Mouse (Mus musculus): ENCODE measurements around the gene Slc44a5.
A peak's percentile ranks its signal among the peaks of the same experiment; 100 is the strongest.
"Not testable (repeated sequence)": the region's sequence is repeated elsewhere in the genome, so short reads cannot be mapped to it uniquely, and the experiment has no call there.

Slc44a5 gene

DNA sequence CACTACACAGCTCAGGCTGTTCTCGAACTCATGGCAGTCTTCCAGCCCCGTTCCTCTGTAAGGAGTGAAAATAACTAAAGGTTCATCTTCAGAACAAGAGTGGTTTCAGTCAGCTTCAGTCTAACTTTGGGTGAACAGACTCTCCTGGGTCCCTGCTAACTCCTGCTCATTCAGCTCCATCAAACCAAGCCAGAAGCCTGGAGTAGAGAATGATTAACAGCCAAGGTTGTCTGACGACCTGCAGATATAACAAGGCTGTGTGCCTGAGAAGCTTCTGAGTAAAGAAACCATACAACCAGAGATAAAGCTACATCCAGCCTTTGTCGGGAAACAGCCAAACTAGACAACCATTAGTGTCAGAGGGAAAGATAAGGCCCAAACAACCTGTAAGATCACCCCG, 5.8 kb upstream of the Slc44a5 start:
- no peak for DNase-seq (ENCODE audit: inconsistent age in 2 of 2, low spot score in 1 of 2)

GRCm38 (mm10) chr3:153968549-153968948, 4.7 kb upstream of the Slc44a5 start:
- DNase-seq (ENCODE audit: inconsistent age in 2 of 2, low spot score in 1 of 2): peak in 1 of 2 experiments; percentile 70

DNA sequence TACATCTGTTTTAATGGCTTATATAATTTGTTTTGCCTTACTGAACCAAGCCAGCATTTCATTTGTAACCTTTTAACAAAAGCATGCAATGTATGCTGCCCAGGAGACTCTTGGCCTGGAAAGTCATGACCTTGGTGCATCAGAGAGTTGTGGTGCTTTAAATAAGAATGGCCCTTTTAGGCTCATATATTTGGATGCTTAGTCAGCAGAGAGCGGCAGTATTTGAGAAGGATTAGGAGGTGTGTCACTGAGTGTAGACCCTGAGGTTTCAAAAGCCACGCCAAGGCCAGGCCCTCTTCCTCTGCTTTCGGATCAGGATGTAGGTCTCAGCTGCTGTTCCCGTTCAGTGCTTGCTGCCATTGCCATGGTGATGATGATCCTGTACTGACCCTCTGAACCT, 3.8 kb upstream of the Slc44a5 start:
- no peak for DNase-seq (ENCODE audit: inconsistent age in 2 of 2, low spot score in 1 of 2)

DNA sequence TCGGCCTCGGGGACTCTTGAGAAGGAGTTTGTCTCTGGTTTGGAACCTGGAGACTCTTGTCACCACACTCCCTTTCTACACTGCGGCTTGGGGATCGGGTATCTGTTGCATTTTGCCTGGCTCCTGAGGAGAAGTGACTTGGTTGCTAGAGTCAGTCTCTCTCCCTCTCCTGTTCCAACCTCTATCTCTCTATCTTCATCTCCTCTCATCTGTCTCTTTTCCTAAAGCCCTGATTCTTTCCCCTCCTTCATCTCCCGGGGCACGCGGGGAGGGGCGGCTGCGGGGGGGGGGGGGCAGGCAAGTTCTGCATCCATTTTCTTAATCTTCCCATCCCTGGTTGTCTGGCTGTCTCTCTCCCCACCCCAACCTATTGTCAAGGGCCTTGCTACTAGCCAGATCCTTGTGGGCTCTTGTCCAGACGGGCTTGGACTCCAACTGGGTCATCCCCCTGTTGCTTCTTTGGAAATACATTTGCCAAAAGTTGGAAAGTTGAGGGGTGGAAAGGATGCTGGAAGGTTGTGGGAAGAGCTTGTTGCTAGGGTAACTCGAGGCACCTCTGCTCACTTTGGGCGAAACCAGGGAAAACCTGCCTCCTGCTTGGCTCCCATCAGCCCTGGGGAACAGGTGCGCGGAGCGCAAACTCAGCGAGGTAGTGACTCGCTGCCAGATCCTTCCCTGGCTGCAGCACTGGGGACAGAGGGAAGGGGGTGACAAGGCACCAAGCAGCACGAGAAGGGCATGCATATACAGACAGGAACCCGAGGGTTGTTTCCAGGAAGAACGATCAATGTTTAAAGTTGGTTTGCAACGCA, 919 bp downstream of the Slc44a5 start:
- no peak for DNase-seq (ENCODE audit: inconsistent age in 2 of 2, low spot score in 1 of 2)

DNA sequence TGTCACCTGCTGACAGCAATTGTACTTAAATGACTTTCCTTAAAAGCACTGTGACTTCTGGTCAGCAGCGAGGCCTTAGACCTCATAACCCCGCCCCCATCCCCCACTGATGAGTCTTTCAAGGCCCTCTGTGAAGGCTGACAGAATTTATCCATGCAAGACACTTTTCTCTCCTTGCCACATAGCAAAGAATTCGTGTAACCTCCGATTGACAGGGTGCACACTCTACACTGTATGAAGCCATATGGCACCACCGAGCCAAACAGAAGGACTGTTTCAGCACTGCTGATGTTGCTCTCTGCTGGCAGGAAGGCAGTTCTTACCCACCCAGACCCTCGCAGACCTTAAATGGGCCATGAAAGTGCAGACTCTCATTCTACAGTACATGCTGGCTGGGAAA, 1.8 kb downstream of the Slc44a5 start:
- DNase-seq (ENCODE audit: inconsistent age in 2 of 2, low spot score in 1 of 2): peak in 1 of 2 experiments; percentile 58

- DNase-seq (ENCODE audit: inconsistent age in 2 of 2, low spot score in 1 of 2): no peak
Measured at GRCm38 (mm10) chr3:153975791-153976190, 2.6 kb downstream of the Slc44a5 start.

DNA sequence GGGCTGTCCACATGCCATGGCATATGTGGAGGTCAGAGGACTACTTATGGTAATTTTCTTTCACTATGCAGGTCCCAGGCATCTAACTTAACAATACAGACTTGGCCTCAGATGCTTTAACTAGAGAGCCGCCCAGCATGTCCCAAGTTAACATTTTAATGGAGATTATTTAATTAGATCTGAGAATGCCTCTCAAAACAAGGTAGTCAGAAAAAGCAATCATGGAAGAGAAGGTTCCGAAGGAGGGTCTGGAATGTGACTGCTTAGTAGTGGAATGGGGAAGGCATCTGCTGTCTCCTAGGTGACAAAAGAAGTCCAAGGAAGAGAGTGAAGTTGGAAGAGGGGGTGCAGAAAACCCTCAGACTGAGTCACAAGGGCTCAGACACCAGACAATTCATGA, 7.4 kb downstream of the Slc44a5 start:
- DNase-seq (ENCODE audit: inconsistent age in 2 of 2, low spot score in 1 of 2): no peak

GRCm38 (mm10) chr3:153984428-153985340, 11.4 kb downstream of the Slc44a5 start:
- DNase-seq (ENCODE audit: inconsistent age in 2 of 2, low spot score in 1 of 2): peak in 1 of 2 experiments; percentile 26

- no peak for DNase-seq (ENCODE audit: inconsistent age in 2 of 2, low spot score in 1 of 2)
Measured at GRCm38 (mm10) chr3:153999797-154000528, 26.7 kb downstream of the Slc44a5 start.

- no peak for DNase-seq (ENCODE audit: inconsistent age in 2 of 2, low spot score in 1 of 2)
Measured at GRCm38 (mm10) chr3:154001348-154001747, 28.1 kb downstream of the Slc44a5 start.

DNA sequence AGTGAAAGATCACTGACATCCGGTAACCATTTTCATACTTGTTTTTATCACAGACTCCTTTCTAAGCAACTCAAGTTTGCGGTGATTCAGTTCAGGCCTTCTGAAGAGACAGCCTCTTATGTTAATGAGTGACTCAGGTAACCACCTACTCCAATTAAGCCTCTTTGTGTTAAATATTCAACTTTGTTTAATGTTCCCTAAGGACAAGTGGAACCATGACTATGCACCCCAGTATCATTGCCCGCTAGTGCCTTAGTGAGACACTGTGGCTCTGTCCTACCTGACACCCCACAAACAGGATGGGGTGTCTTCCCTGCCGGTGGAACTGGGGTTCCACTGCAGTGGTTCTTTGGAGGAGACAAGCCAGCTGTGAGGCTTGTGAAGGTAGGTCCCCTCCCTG, 73.6 kb downstream of the Slc44a5 start:
- DNase-seq (ENCODE audit: inconsistent age in 2 of 2, low spot score in 1 of 2): no peak

DNA sequence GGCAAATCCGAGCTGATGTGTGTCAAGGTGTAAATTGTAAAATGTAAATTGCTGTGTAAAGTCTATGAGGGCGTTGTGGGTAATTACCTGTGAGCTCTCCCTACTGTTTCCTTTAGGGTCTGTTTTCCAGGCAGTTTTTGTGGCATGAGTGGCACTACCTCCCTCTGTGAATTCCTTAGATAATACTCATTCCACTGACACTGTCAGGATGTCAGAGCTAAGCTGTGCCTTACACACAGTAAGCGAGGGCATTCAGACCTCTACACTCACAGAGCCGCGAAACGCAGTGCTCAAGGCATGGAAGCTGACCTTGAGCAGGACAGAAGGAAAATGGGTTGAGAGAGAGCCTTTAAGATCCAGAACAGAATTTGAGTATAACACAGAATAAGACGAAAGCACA, 80.1 kb downstream of the Slc44a5 start:
- DNase-seq (ENCODE audit: inconsistent age in 2 of 2, low spot score in 1 of 2): no peak

- no peak for DNase-seq (ENCODE audit: inconsistent age in 2 of 2, low spot score in 1 of 2)
Measured at GRCm38 (mm10) chr3:154057464-154057863, 84.2 kb downstream of the Slc44a5 start.

- no peak for DNase-seq (ENCODE audit: inconsistent age in 2 of 2, low spot score in 1 of 2)
Measured at GRCm38 (mm10) chr3:154058200-154058599, 85.0 kb downstream of the Slc44a5 start.

GRCm38 (mm10) chr3:154071989-154072388, 98.8 kb downstream of the Slc44a5 start:
- not testable (repeated sequence) for DNase-seq (ENCODE audit: inconsistent age in 2 of 2, low spot score in 1 of 2)

DNA sequence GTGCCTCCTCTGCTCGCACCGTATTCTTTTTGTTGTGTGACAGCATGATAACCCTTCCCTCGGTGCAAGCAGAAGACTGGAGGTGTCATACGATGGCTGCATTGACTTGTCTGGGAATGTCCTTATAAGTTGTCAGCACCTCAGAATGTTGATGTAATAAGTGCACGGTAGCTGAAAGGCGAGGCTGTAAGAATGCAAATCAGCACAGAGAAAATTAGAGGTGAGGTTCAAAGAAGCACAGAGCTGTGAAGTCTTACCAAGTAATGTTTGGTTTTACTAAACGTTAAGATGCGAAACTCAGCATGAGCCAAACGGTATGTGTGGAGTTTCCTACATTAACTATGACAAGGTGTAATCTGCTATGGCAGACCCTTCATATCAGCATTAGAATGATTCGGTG, 102.5 kb downstream of the Slc44a5 start:
- DNase-seq (ENCODE audit: inconsistent age in 2 of 2, low spot score in 1 of 2): no peak

GRCm38 (mm10) chr3:154081687-154082086, 108.5 kb downstream of the Slc44a5 start:
- DNase-seq (ENCODE audit: inconsistent age in 2 of 2, low spot score in 1 of 2): no peak

- DNase-seq (ENCODE audit: inconsistent age in 2 of 2, low spot score in 1 of 2): no peak
Measured at GRCm38 (mm10) chr3:154082241-154082640, 109.0 kb downstream of the Slc44a5 start.

DNA sequence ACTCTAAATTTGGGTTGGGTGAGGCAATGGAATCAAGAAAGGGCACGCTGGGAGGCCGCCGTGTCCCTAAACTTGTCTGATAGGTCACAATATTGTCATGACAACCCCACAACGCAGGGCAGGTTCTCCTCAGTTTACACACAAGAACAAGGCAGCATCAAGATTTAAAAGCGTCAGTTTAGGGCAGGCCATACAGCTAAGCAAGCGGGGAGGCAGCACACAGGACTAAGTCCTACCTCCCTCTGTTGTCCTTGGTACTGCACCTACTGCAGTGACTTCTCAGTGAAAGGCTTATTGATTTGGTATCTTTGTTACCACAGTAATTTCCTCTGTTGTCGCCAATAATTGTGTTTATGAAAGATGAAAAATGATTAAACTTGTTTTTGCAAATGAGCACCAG, 109.7 kb downstream of the Slc44a5 start:
- DNase-seq (ENCODE audit: inconsistent age in 2 of 2, low spot score in 1 of 2): no peak

- no peak for DNase-seq (ENCODE audit: inconsistent age in 2 of 2, low spot score in 1 of 2)
Measured at GRCm38 (mm10) chr3:154089996-154090395, 116.8 kb downstream of the Slc44a5 start.
